Mouse (Mus musculus): ENCODE data around the gene Cacna1d. TPM values are rescaled to one million over a fixed set of nuclear protein-coding genes. Genes with fewer than 3 reads are reported as not detected.

The Cacna1d gene
- polyA plus RNA-seq, 1 experiment from 2014 or later = 10.1 TPM

DNA sequence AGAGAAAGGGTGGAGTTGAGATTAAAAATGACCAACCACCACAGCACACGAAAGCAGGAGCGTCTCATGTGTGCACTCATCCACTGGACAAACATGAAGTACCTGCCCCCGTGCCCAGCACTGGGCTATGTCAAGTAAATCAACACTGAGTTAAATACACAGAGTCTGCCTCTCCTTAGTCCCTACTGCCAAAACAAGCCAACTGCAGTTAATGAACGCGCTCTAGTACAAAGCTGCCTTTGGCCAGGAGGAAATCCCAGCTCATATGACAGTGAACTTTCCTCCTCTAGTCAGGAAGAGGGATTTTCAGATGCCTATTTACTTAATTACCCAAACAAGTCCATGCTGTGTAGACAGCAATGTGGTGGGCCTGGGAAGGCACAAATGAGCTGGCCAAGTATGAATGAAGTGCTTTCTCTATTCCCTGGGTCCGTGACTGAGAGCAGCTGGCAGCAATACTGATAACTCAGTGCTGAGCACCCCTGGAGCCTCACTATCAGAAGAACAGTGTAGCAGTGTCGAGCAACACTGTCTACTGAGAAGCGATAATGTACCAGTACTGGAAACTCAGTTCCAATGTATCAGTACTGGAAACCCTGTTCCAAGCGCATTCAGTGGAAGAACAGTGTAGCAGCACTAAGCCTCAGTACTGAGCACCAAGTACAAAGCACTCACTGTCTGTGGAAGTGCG lies 229.5 kb downstream of the Cacna1d start:
- no peak for ATAC-seq (ENCODE audit: low FRiP score, low TSS enrichment)
- peaks cover 3% of the 10 kb centered on the region; the same call in 1 of the 2 replicates for H3K4me1 ChIP-seq (ENCODE audit: control insufficient read depth, insufficient read depth, low read length)

GRCm38 (mm10) chr14:30257626-30258025 lies 233.6 kb downstream of the Cacna1d start:
- no peak for ATAC-seq (ENCODE audit: low FRiP score, low TSS enrichment)
- Histone ChIP-seq H3K9ac (replicated peaks; ENCODE audit: low read length) (no peak overlapping the region), H3K4me1 (ENCODE audit: control insufficient read depth, insufficient read depth, low read length) (peaks cover 19% of the 10 kb centered on the region), H3K36me3 (ENCODE audit: control insufficient read depth, insufficient read depth, low read length) (no peaks in the 10 kb centered on the region), H3K4me3 (replicated peaks; ENCODE audit: low read depth, low read length) (no peak overlapping the region), H3K4me2 (ENCODE audit: low read length) (no peak overlapping the region), H3K27me3 (ENCODE audit: control insufficient read depth, insufficient read depth, low read length) (no peaks in the 10 kb centered on the region), H3K27ac (replicated peaks; ENCODE audit: low read depth, low read length) (no peak overlapping the region), H3K9me3 (ENCODE audit: control insufficient read depth, low read length) (no peaks in the 10 kb centered on the region)
- no peak for DNase-seq
- WGBS = 66% methylated on average over 4 of the region's 4 CpGs

More for the DNA sequence above, 229.5 kb downstream of the Cacna1d start:
- no peaks in the 10 kb centered on the region for H3K36me3 ChIP-seq (ENCODE audit: control insufficient read depth, insufficient read depth, low read length)
- no peak overlapping the region for H3K4me3 ChIP-seq (replicated peaks; ENCODE audit: low read depth, low read length)
- WGBS = 90% methylated on average over 10 of the region's 10 CpGs
- H3K27ac ChIP-seq (replicated peaks; ENCODE audit: low read depth, low read length) = no peak overlapping the region
- H3K4me2 ChIP-seq (ENCODE audit: low read length) = no peak overlapping the region
- H3K9me3 ChIP-seq (ENCODE audit: control insufficient read depth, low read length) = no peaks in the 10 kb centered on the region
- DNase-seq = no peak
- no peak overlapping the region for H3K9ac ChIP-seq (replicated peaks; ENCODE audit: low read length)
- H3K27me3 ChIP-seq (ENCODE audit: control insufficient read depth, insufficient read depth, low read length) = no peaks in the 10 kb centered on the region

DNA sequence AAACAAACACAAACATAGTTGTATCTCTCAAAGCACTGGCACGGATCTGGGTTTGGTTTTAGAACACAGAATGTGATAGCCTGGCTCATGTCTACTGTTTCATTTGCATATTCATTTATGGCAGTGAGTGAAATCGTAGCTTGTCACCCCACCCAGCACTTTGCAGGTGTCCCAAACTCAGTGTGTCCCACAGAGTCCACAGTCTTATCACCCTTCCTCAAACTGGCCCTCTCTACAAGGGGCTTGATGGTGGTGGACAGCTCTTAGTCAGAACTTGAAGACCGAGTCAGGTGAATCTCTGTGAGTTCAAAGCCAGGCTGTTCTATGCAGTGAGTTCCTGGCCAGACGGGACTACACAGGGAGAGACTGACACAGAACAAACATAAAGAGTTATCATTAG lies 234.8 kb downstream of the Cacna1d start:
- no peak overlapping the region for H3K4me2 ChIP-seq (ENCODE audit: low read length)
- H3K36me3 ChIP-seq (ENCODE audit: control insufficient read depth, insufficient read depth, low read length) = no peaks in the 10 kb centered on the region
- ATAC-seq (ENCODE audit: low FRiP score, low TSS enrichment) (no peak), DNase-seq (no peak)
- peak overlapping the region; percentile 45; the same call in 1 of the 2 replicates for H3K27ac ChIP-seq (replicated peaks; ENCODE audit: low read depth, low read length)
- 76% methylated on average over 4 of the region's 4 CpGs for WGBS
- H3K4me1 ChIP-seq (ENCODE audit: control insufficient read depth, insufficient read depth, low read length) = peaks cover 19% of the 10 kb centered on the region
- H3K4me3 ChIP-seq (replicated peaks; ENCODE audit: low read depth, low read length) = no peak overlapping the region
- H3K9me3 ChIP-seq (ENCODE audit: control insufficient read depth, low read length) = no peaks in the 10 kb centered on the region
- H3K27me3 ChIP-seq (ENCODE audit: control insufficient read depth, insufficient read depth, low read length) = no peaks in the 10 kb centered on the region
- H3K9ac ChIP-seq (replicated peaks; ENCODE audit: low read length) = no peak overlapping the region

DNA sequence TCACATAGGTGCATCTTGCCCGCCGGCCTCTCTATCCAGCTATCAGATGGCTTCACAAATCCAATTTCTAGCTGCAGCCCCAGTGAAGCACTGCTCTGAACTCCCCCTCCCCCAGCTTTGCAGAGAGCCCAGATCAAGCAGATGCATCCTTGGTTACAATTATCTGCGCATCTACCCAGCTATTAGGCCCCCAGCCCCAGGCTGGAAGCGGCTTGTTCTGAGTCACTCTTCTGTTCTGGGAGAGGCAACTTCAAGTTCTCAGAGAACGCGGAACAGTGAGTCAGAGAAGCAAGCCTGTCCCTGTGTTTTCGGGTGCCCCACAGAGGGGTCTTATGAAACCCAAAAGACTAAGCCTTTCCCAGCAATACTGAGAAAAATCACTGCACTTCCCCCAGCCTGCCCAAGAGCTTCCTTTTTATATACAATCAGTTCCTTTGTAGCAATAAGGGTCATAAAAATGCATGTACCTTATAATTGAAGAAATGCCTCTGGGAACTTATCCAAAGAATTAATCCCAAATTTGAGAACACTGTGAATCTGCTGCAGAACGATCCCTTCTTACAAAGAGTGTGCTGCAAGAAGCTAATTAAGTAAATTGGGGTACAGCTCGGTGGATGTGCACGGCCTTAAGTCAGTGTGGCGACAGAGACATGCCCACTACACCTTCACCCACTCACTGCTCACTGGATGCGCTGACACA lies 235.4 kb downstream of the Cacna1d start:
- no peak overlapping the region for H3K4me3 ChIP-seq (replicated peaks; ENCODE audit: low read depth, low read length)
- ATAC-seq (ENCODE audit: low FRiP score, low TSS enrichment) (no peak), DNase-seq (peak; percentile 69)
- 0 out of 2 replicates have a peak overlapping the region, but pooled peaks have one; percentile 9 for H3K9ac ChIP-seq (replicated peaks; ENCODE audit: low read length)
- 55% methylated on average over 12 of the region's 12 CpGs for WGBS
- peaks cover 19% of the 10 kb centered on the region for H3K4me1 ChIP-seq (ENCODE audit: control insufficient read depth, insufficient read depth, low read length)
- H3K27me3 ChIP-seq (ENCODE audit: control insufficient read depth, insufficient read depth, low read length) = no peaks in the 10 kb centered on the region
- no peaks in the 10 kb centered on the region for H3K9me3 ChIP-seq (ENCODE audit: control insufficient read depth, low read length)
- H3K4me2 ChIP-seq (ENCODE audit: low read length) = no peak overlapping the region
- H3K27ac ChIP-seq (replicated peaks; ENCODE audit: low read depth, low read length) = peak overlapping the region; percentile 45
- H3K36me3 ChIP-seq (ENCODE audit: control insufficient read depth, insufficient read depth, low read length) = no peaks in the 10 kb centered on the region

DNA sequence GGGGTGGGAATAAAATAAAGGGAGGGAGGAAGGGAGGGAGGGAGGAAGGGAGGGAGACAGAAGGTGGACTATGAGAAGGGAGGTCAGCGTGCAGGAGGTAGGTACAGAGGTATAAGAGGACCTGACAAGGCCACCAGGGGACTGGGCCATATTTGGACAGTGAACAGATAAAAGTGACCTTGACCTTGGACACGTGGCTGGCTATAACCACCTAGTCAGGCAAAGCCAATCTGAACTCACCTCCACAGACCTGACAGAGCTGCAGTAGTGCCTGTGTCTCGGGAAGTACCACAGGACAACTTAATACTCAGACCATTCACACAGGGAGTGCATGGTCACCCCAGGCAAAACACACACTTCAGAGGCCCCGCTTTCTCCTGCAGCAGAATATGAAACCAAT lies 236.5 kb downstream of the Cacna1d start:
- WGBS = 65% methylated on average over 4 of the region's 4 CpGs
- H3K4me1 ChIP-seq (ENCODE audit: control insufficient read depth, insufficient read depth, low read length) = peaks cover 19% of the 10 kb centered on the region
- ATAC-seq (ENCODE audit: low FRiP score, low TSS enrichment) (no peak), DNase-seq (no peak)
- H3K27ac ChIP-seq (replicated peaks; ENCODE audit: low read depth, low read length) = 0 out of 2 replicates have a peak overlapping the region, but pooled peaks have one; percentile 3
- no peaks in the 10 kb centered on the region for H3K27me3 ChIP-seq (ENCODE audit: control insufficient read depth, insufficient read depth, low read length)
- no peak overlapping the region for H3K4me3 ChIP-seq (replicated peaks; ENCODE audit: low read depth, low read length)
- no peaks in the 10 kb centered on the region for H3K9me3 ChIP-seq (ENCODE audit: control insufficient read depth, low read length)
- H3K9ac ChIP-seq (replicated peaks; ENCODE audit: low read length) = no peak overlapping the region
- no peaks in the 10 kb centered on the region for H3K36me3 ChIP-seq (ENCODE audit: control insufficient read depth, insufficient read depth, low read length)
- H3K4me2 ChIP-seq (ENCODE audit: low read length) = no peak overlapping the region

DNA sequence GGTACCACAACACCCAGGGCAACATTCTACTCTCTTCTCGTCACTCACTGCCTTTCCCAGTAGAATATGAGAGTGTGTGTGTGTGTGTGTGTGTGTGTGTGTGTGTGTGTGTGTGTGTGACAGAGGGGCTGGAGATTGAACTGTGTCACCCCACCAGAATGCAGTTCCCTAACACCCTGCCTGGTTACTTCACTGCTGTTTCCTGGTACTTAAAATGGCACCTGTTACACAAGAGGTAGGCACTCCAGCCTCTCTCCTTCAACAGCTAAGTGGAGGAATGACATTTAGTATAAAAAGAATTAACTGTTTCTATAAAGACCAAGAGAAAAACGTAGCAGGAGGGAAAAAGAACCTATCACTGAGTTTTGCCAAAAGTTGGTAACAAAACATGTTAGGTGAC lies 238.4 kb downstream of the Cacna1d start:
- H3K36me3 ChIP-seq (ENCODE audit: control insufficient read depth, insufficient read depth, low read length) = no peaks in the 10 kb centered on the region
- no peak overlapping the region for H3K27ac ChIP-seq (replicated peaks; ENCODE audit: low read depth, low read length)
- H3K9me3 ChIP-seq (ENCODE audit: control insufficient read depth, low read length) = no peaks in the 10 kb centered on the region
- no peak overlapping the region for H3K4me3 ChIP-seq (replicated peaks; ENCODE audit: low read depth, low read length)
- WGBS = 74% methylated on average over 2 of the region's 2 CpGs
- no peaks in the 10 kb centered on the region for H3K27me3 ChIP-seq (ENCODE audit: control insufficient read depth, insufficient read depth, low read length)
- peaks cover 19% of the 10 kb centered on the region for H3K4me1 ChIP-seq (ENCODE audit: control insufficient read depth, insufficient read depth, low read length)
- ATAC-seq (ENCODE audit: low FRiP score, low TSS enrichment) (no peak), DNase-seq (no peak)
- no peak overlapping the region for H3K9ac ChIP-seq (replicated peaks; ENCODE audit: low read length)
- H3K4me2 ChIP-seq (ENCODE audit: low read length) = no peak overlapping the region

- H3K9me3 ChIP-seq (ENCODE audit: control insufficient read depth, low read length) = no peaks in the 10 kb centered on the region
- no peaks in the 10 kb centered on the region for H3K27me3 ChIP-seq (ENCODE audit: control insufficient read depth, insufficient read depth, low read length)
- no peak overlapping the region for H3K4me2 ChIP-seq (ENCODE audit: low read length)
- no peak overlapping the region for H3K27ac ChIP-seq (replicated peaks; ENCODE audit: low read depth, low read length)
- no peak overlapping the region for H3K4me3 ChIP-seq (replicated peaks; ENCODE audit: low read depth, low read length)
- DNase-seq (no peak), ATAC-seq (ENCODE audit: low FRiP score, low TSS enrichment) (no peak)
- no peak overlapping the region for H3K9ac ChIP-seq (replicated peaks; ENCODE audit: low read length)
- no peaks in the 10 kb centered on the region for H3K36me3 ChIP-seq (ENCODE audit: control insufficient read depth, insufficient read depth, low read length)
- WGBS = 93% methylated on average over 5 of the region's 5 CpGs
- peaks cover 16% of the 10 kb centered on the region for H3K4me1 ChIP-seq (ENCODE audit: control insufficient read depth, insufficient read depth, low read length)
Measured at GRCm38 (mm10) chr14:30251351-30251750, 239.9 kb downstream of the Cacna1d start.

DNA sequence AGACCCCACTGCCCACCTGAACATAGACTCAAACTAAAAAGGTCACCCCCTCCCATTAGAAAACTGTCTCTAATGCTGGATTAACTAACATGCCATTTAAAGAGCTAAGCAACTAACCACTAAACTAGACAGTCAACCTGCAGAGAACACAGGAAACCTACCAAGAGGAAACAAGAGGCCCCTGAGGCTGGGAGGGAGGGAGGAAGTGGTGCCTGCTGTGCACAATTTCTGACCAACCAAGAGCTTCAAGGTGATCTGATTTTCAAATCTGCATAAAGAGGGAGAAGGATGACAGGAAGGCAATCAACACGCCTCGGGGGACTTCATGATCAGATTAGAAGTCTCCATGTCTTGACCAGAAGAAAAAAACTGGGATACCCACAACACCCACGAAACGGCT lies 241.7 kb downstream of the Cacna1d start:
- H3K27ac ChIP-seq (replicated peaks; ENCODE audit: low read depth, low read length) = no peak overlapping the region
- H3K4me1 ChIP-seq (ENCODE audit: control insufficient read depth, insufficient read depth, low read length) = 0 out of 2 replicates have a peak, but pooled peaks cover under 1% of the 10 kb centered on the region
- no peak overlapping the region for H3K9ac ChIP-seq (replicated peaks; ENCODE audit: low read length)
- no peak overlapping the region for H3K4me2 ChIP-seq (ENCODE audit: low read length)
- H3K36me3 ChIP-seq (ENCODE audit: control insufficient read depth, insufficient read depth, low read length) = no peaks in the 10 kb centered on the region
- no peaks in the 10 kb centered on the region for H3K9me3 ChIP-seq (ENCODE audit: control insufficient read depth, low read length)
- 88% methylated on average over 4 of the region's 4 CpGs for WGBS
- no peaks in the 10 kb centered on the region for H3K27me3 ChIP-seq (ENCODE audit: control insufficient read depth, insufficient read depth, low read length)
- ATAC-seq (ENCODE audit: low FRiP score, low TSS enrichment) = no peak
- no peak overlapping the region for H3K4me3 ChIP-seq (replicated peaks; ENCODE audit: low read depth, low read length)
- no peak for DNase-seq

DNA sequence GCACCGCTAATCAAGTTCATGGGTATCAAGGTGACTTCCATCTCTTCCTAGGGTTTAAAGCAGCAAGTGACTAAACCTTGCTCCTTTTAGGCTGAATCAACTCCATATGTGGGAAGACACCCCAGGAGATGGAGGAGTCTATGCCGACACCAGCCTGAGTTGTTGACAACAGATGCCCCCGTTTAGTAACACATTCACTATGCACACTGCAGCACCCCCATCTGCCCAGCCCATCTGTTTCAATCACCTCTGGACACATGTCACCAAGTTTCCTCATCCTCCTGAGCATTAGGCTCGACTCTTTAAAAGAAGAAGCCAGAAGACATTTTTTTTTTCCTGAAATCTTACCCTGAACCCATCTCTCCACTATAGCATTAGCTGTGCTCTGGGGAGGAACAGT lies 242.4 kb downstream of the Cacna1d start:
- WGBS = 79% methylated on average over 4 of the region's 4 CpGs
- Histone ChIP-seq H3K27ac (replicated peaks; ENCODE audit: low read depth, low read length) (no peak overlapping the region), H3K9me3 (ENCODE audit: control insufficient read depth, low read length) (no peaks in the 10 kb centered on the region), H3K36me3 (ENCODE audit: control insufficient read depth, insufficient read depth, low read length) (no peaks in the 10 kb centered on the region), H3K27me3 (ENCODE audit: control insufficient read depth, insufficient read depth, low read length) (no peaks in the 10 kb centered on the region), H3K4me1 (ENCODE audit: control insufficient read depth, insufficient read depth, low read length) (no peaks in the 10 kb centered on the region), H3K9ac (replicated peaks; ENCODE audit: low read length) (no peak overlapping the region), H3K4me3 (replicated peaks; ENCODE audit: low read depth, low read length) (no peak overlapping the region), H3K4me2 (ENCODE audit: low read length) (no peak overlapping the region)
- DNase-seq (no peak), ATAC-seq (ENCODE audit: low FRiP score, low TSS enrichment) (no peak)

Data from midbrain, embryonic 14.5 days (tissue).